Mouse (Mus musculus): ENCODE measurements around the gene Gpr87. TPM values are rescaled to one million over a fixed set of nuclear protein-coding genes. Genes with fewer than 3 reads are reported as not detected.

The Gpr87 gene
- total and polyA plus RNA-seq, 3 experiments = not detected

- in situ Hi-C loops (cut with MboI; ENCODE audit: low pct_ligation_motif_present, low pct_unique_long_range_greater_than_20kb, low sequenced_read_pairs) = no loop called here
- Histone ChIP-seq H3K27ac (ENCODE audit: insufficient read depth, low read depth) (no peak overlapping the region), H3K4me3 (replicated peaks in 1 of 3; ENCODE audit: low read depth in 2 of 3, low read length in 2 of 3, poor library complexity in 1 of 3) (no peak overlapping the region)
Measured at GRCm38 (mm10) chr3:59210089-59210488, 15.2 kb upstream of the Gpr87 start.

DNA sequence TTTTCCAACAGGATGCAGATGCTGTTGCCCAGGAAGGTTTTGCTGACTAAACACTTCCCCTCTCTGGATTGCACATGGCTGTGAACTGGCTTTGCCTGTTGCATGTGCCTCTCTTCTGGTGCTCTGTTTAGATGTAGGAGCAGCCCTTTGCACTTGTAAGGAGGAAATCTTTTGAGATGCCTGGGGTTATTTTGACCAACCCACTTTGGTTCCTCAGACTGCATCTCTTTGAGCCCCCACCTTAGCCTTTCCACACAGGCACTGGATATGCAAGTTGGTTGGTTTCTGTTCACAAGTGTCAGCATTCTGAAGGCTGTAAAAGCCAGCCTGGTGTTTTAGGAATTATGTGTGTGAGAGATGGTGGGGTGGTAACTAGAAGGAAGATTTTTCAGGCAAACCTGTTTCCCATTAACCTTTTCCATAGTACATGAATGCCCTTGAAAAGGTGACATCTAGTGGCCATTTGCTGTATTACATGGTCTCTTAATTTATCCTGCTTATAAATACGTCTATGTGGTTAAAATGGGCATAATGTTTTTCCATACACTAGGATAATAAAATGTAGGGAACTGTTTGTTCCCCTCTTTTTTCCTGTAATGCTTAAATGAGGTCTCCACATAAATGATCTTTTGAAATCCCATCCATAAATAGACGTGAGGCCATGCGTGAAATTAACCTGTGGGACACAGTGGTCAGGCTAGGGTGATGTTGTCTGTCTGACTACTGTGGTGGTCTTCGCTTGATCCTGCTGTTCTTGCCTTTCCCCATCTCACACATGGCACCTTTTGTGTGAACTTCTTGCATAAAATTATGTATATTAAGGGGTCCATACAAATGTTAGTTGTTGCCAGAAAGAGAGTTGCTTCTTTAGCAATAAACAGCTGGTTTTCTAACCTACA is 14.0 kb upstream of the Gpr87 start:
- H3K9me3 ChIP-seq (replicated peaks; ENCODE audit: low read length) = no peaks in the 10 kb centered on the region
- no peaks in the 10 kb centered on the region for H3K36me3 ChIP-seq (replicated peaks in 1 of 2; ENCODE audit: control insufficient read depth in 1 of 2, insufficient read depth in 1 of 2, low read length in 1 of 2)
- peak; percentile 68 for DNase-seq (ENCODE audit: extremely low read depth)
- dilution Hi-C loops (cut with MboI; ENCODE audit: extremely low pct_ligation_motif_present, extremely low pct_unique_long_range_greater_than_20kb, low sequenced_read_pairs) = no loop called here
- H3K27me3 ChIP-seq (replicated peaks) = no peaks in the 10 kb centered on the region
- H3K79me2 ChIP-seq (replicated peaks; ENCODE audit: control insufficient read depth, extremely low read depth, insufficient read depth, poor library complexity, severe bottlenecking) = no peaks in the 10 kb centered on the region
- H3K9ac ChIP-seq (ENCODE audit: insufficient read depth, low read depth) = no peak overlapping the region
- in situ Hi-C loops (cut with MboI; ENCODE audit: low pct_ligation_motif_present, low pct_unique_long_range_greater_than_20kb, low sequenced_read_pairs) = no loop called here
- no peak overlapping the region for H3K27ac ChIP-seq (ENCODE audit: insufficient read depth, low read depth)
- H3K4me2 ChIP-seq (ENCODE audit: insufficient read depth, low read depth, poor library complexity, severe bottlenecking) = no peak overlapping the region
- peaks cover 5 to 54% of the 10 kb centered on the region in 2 experiments; a peak in 3 of 4 replicates for H3K4me1 ChIP-seq (ENCODE audit: control insufficient read depth in 1 of 2, insufficient read depth in 2 of 2)
- no peak overlapping the region for H3K4me3 ChIP-seq (replicated peaks in 1 of 3; ENCODE audit: low read depth in 2 of 3, low read length in 2 of 3, poor library complexity in 1 of 3)
- TF ChIP-seq TCF12 (IDR thresholded peaks at IDR 0.05; ENCODE audit: low read depth, low read length) (no peak), CHD2 (IDR thresholded peaks at IDR 0.05; ENCODE audit: low read length) (no peak), MXI1 (IDR thresholded peaks at IDR 0.05; ENCODE audit: low read depth, low read length) (no peak), ZNF384 (IDR thresholded peaks at IDR 0.05; ENCODE audit: low read depth, low read length) (no peak), RAD21 (IDR thresholded peaks at IDR 0.05; ENCODE audit: low read depth, low read length) (peak; percentile 64), CTCF (conservative IDR thresholded peaks at IDR 0.05 in 1 of 2, IDR thresholded peaks at IDR 0.05 in 1 of 2; ENCODE audit: low read depth in 2 of 2, low read length in 2 of 2) (peak; percentile 75 to 91), UBTF (IDR thresholded peaks at IDR 0.05; ENCODE audit: low read depth, low read length) (no peak), HCFC1 (IDR thresholded peaks at IDR 0.05; ENCODE audit: low read depth, low read length) (no peak), POLR2AphosphoS2 (IDR thresholded peaks at IDR 0.05; ENCODE audit: low read depth, low read length) (no peak), BHLHE40 (IDR thresholded peaks at IDR 0.05; ENCODE audit: low read depth, low read length) (no peak), ZC3H11A (IDR thresholded peaks at IDR 0.05; ENCODE audit: low read depth, low read length) (no peak), USF1 (IDR thresholded peaks at IDR 0.05; ENCODE audit: low read depth, low read length) (no peak), GABPA (IDR thresholded peaks at IDR 0.05; ENCODE audit: insufficient replicate concordance, low read depth, low read length) (no peak), PAX5 (IDR thresholded peaks at IDR 0.05; ENCODE audit: low read length) (no peak), USF2 (conservative IDR thresholded peaks at IDR 0.05; ENCODE audit: low read depth, low read length) (no peak), IRF4 (IDR thresholded peaks at IDR 0.05; ENCODE audit: low read depth, low read length) (no peak), POLR2A (IDR thresholded peaks at IDR 0.05; ENCODE audit: low read depth, low read length) (no peak), JUN (IDR thresholded peaks at IDR 0.05; ENCODE audit: insufficient read depth, low read depth, low read length) (no peak), MAFK (IDR thresholded peaks at IDR 0.05; ENCODE audit: insufficient replicate concordance, low read length) (peak; percentile 79), E2F4 (IDR thresholded peaks at IDR 0.05; ENCODE audit: insufficient replicate concordance, low read depth, low read length) (no peak), MAX (IDR thresholded peaks at IDR 0.05; ENCODE audit: low read length) (no peak), KAT2A (IDR thresholded peaks at IDR 0.05; ENCODE audit: insufficient replicate concordance, low read length) (no peak), ETS1 (conservative IDR thresholded peaks at IDR 0.05; ENCODE audit: low read depth, low read length) (no peak), RCOR1 (conservative IDR thresholded peaks at IDR 0.05; ENCODE audit: low read depth, low read length) (no peak), ZMIZ1 (IDR thresholded peaks at IDR 0.05; ENCODE audit: low read depth, low read length) (no peak), TBP (conservative IDR thresholded peaks at IDR 0.05; ENCODE audit: low read depth, low read length) (no peak), ZKSCAN1 (IDR thresholded peaks at IDR 0.05; ENCODE audit: borderline replicate concordance, low read depth, low read length) (no peak), SMC3 (IDR thresholded peaks at IDR 0.05; ENCODE audit: low read depth, low read length) (peak; percentile 70), SIN3A (IDR thresholded peaks at IDR 0.05; ENCODE audit: low read length) (no peak), JUND (conservative IDR thresholded peaks at IDR 0.05; ENCODE audit: low read depth, low read length) (no peak)

More at GRCm38 (mm10) chr3:59210089-59210488, 15.2 kb upstream of the Gpr87 start:
- Histone ChIP-seq H3K79me2 (replicated peaks; ENCODE audit: control insufficient read depth, extremely low read depth, insufficient read depth, poor library complexity, severe bottlenecking) (no peaks in the 10 kb centered on the region), H3K27me3 (replicated peaks) (no peaks in the 10 kb centered on the region), H3K9ac (ENCODE audit: insufficient read depth, low read depth) (no peak overlapping the region), H3K4me1 (ENCODE audit: control insufficient read depth in 1 of 2, insufficient read depth in 2 of 2) (peaks cover 5 to 54% of the 10 kb centered on the region in 2 experiments; a peak in 3 of 4 replicates), H3K36me3 (replicated peaks in 1 of 2; ENCODE audit: control insufficient read depth in 1 of 2, insufficient read depth in 1 of 2, low read length in 1 of 2) (no peaks in the 10 kb centered on the region), H3K4me2 (ENCODE audit: insufficient read depth, low read depth, poor library complexity, severe bottlenecking) (no peak overlapping the region), H3K9me3 (replicated peaks; ENCODE audit: low read length) (no peaks in the 10 kb centered on the region)
- TF ChIP-seq CTCF (conservative IDR thresholded peaks at IDR 0.05 in 1 of 2, IDR thresholded peaks at IDR 0.05 in 1 of 2; ENCODE audit: low read depth in 2 of 2, low read length in 2 of 2) = no peak
- no peak for TF ChIP-seq MEF2A (IDR thresholded peaks at IDR 0.05; ENCODE audit: borderline replicate concordance, low read depth, low read length)
- TF ChIP-seq UBTF (IDR thresholded peaks at IDR 0.05; ENCODE audit: low read depth, low read length) = no peak
- TF ChIP-seq KAT2A (IDR thresholded peaks at IDR 0.05; ENCODE audit: insufficient replicate concordance, low read length) = no peak
- no peak for DNase-seq (ENCODE audit: extremely low read depth)
- dilution Hi-C loops (cut with MboI; ENCODE audit: extremely low pct_ligation_motif_present, extremely low pct_unique_long_range_greater_than_20kb, low sequenced_read_pairs) = no loop called here

Measured in CH12.LX (cell line).